Mouse (Mus musculus): ENCODE results near the gene Notum.
A peak's percentile ranks its signal among the peaks of the same experiment; 100 is the strongest.

- TF ChIP-seq CTCF (IDR thresholded peaks at IDR 0.05; ENCODE audit: low read depth, low read length) = no peak
- TF ChIP-seq POLR2A (IDR thresholded peaks at IDR 0.05; ENCODE audit: extremely low read depth, insufficient read depth, low read length) = peak; percentile 90
These were observed 12.0 kb upstream of the Notum start, which contains the start of gene Aspscr1 for GRCm38 (mm10) chr11:120672687-120673593.
